Mouse (Mus musculus): ENCODE measurements at regions not wholly inside any gene's neighbourhood (a gene's known extent, or its start where the extent isn't known, plus 50 kb on each side); places are given as distances from the start of the nearest gene placed in this dataset.
"Not testable (repeated sequence)": the region's sequence is repeated elsewhere in the genome, so short reads cannot be mapped to it uniquely, and the experiment has no call there.

DNA sequence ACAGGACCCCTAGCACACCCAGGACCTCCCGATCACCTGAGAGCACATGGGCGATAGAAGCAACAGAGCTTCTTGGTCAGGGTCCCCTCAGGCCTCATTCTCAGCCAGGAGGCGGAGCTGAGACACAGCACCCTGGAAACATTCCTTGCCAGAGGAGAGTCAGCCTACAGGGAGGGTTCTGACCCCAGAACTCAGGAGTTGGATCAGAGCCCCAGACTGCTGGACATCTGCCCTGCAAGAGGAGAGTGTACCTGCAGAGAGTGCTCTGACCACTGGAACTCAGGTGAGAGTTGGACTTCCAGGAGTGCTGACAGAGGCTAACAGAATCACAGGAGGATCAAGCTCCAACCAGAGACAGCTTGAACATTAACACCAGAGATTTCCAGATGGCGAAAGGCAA lies 76.1 kb downstream of the Gpr85 start:
- not testable (repeated sequence) for H3K36me3 ChIP-seq (ENCODE audit: control insufficient read depth, insufficient read depth, low read length); H3K79me2 ChIP-seq (ENCODE audit: control insufficient read depth, insufficient read depth, low read length); H3K9ac ChIP-seq (ENCODE audit: low read depth, low read length); H3K27me3 ChIP-seq (ENCODE audit: control insufficient read depth, insufficient read depth, low read length); DNase-seq (ENCODE audit: extremely low read depth, low read depth, low spot score); H3K27ac ChIP-seq (replicated peaks; ENCODE audit: insufficient read depth, low read depth, low read length); H3K4me1 ChIP-seq (ENCODE audit: control insufficient read depth, insufficient read depth, low read length); H3K4me3 ChIP-seq (ENCODE audit: insufficient read depth, low read depth, low read length)
- WGBS = 91% methylated on average over 4 of the region's 4 CpGs

DNA sequence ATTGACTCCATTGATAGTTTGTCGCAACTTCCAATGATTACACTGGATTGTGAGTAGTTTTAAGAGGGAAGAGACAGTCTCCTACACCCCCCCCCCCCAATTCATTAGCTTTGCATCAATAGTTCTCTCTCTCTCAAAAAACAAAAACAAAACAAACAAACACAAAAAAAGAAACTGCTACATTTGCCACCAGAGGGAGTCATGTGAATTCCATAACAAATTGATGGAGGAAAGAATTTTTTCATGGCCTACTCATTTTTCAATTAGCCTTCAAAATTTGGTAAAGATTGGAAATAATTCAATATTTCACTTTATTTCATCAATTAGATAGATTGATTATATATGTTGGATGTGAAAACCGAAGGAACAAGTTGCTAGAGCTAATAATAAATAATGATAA lies 80.3 kb downstream of the Gpr85 start:
- Histone ChIP-seq H3K4me1 (ENCODE audit: control insufficient read depth, insufficient read depth, low read length) (no peaks in the 10 kb centered on the region), H3K9ac (ENCODE audit: low read depth, low read length) (no peak overlapping the region), H3K36me3 (ENCODE audit: control insufficient read depth, insufficient read depth, low read length) (no peaks in the 10 kb centered on the region), H3K27ac (replicated peaks; ENCODE audit: insufficient read depth, low read depth, low read length) (no peak overlapping the region), H3K27me3 (ENCODE audit: control insufficient read depth, insufficient read depth, low read length) (no peaks in the 10 kb centered on the region), H3K4me3 (ENCODE audit: insufficient read depth, low read depth, low read length) (no peak overlapping the region), H3K79me2 (ENCODE audit: control insufficient read depth, insufficient read depth, low read length) (no peaks in the 10 kb centered on the region)
- DNase-seq (ENCODE audit: extremely low read depth, low read depth, low spot score) = no peak
- TF ChIP-seq POLR2A (IDR thresholded peaks at IDR 0.05; ENCODE audit: extremely low read depth, insufficient read depth, low read length) = no peak
- TF ChIP-seq CTCF (IDR thresholded peaks at IDR 0.05; ENCODE audit: low read depth, low read length) = no peak
- 64% methylated on average over 2 of the region's 2 CpGs for WGBS

DNA sequence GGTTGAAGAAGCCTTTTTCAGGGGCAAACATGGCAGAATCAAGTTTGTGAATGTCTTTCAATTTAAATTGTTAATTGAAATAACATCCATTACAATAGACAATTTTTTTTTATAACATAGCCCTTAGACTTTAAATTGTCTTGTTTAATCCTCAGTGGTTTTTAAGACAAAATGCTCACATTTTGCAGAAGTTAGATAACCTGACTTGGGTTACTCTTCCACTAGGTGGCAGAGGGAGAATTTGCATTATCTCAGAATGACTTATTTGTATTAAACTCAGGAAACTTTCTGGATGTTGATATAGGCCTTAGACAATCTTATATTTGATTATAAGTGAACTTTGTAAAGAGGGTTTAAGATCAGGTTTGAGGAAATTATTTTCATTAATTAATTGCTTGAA lies 80.8 kb downstream of the Gpr85 start:
- peak; percentile 11 for DNase-seq (ENCODE audit: extremely low read depth, low read depth, low spot score)
- Histone ChIP-seq H3K4me1 (ENCODE audit: control insufficient read depth, insufficient read depth, low read length) (no peaks in the 10 kb centered on the region), H3K79me2 (ENCODE audit: control insufficient read depth, insufficient read depth, low read length) (no peaks in the 10 kb centered on the region), H3K27me3 (ENCODE audit: control insufficient read depth, insufficient read depth, low read length) (no peaks in the 10 kb centered on the region), H3K36me3 (ENCODE audit: control insufficient read depth, insufficient read depth, low read length) (no peaks in the 10 kb centered on the region), H3K27ac (replicated peaks; ENCODE audit: insufficient read depth, low read depth, low read length) (no peak overlapping the region), H3K4me3 (ENCODE audit: insufficient read depth, low read depth, low read length) (no peak overlapping the region), H3K9ac (ENCODE audit: low read depth, low read length) (no peak overlapping the region)
- TF ChIP-seq CTCF (IDR thresholded peaks at IDR 0.05; ENCODE audit: low read depth, low read length) (no peak), POLR2A (IDR thresholded peaks at IDR 0.05; ENCODE audit: extremely low read depth, insufficient read depth, low read length) (no peak)

GRCm38 (mm10) chr6:13748931-13749638 lies 71.3 kb upstream of the Bmt2 start:
- no peaks in the 10 kb centered on the region for H3K36me3 ChIP-seq (ENCODE audit: control insufficient read depth, insufficient read depth, low read length)
- no peak for TF ChIP-seq CTCF (IDR thresholded peaks at IDR 0.05; ENCODE audit: low read depth, low read length)
- TF ChIP-seq POLR2A (IDR thresholded peaks at IDR 0.05; ENCODE audit: extremely low read depth, insufficient read depth, low read length) = no peak

DNA sequence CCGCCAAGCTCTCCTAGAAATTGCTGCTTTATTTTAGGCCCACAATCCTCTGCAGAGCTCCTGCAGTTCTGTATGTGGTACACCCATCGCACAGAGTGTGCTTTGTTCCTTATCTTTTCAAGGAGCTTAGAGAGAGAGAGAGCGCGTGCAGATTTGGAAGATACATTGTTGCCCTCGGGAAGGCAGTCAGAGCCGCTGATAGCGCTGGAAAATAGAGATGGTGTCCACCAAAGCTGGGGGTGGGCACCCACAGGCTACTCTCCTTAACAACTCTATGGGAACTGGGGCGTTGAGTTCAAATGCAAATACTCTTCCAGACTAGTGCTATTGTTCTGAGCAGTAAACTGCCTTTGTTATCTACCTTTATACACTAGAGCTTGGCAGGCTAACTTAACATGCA lies 70.2 kb upstream of the Bmt2 start:
- Histone ChIP-seq H3K36me3 (ENCODE audit: control insufficient read depth, insufficient read depth, low read length) (no peaks in the 10 kb centered on the region), H3K79me2 (ENCODE audit: control insufficient read depth, insufficient read depth, low read length) (no peaks in the 10 kb centered on the region), H3K4me1 (ENCODE audit: control insufficient read depth, insufficient read depth, low read length) (no peaks in the 10 kb centered on the region), H3K27ac (replicated peaks; ENCODE audit: insufficient read depth, low read depth, low read length) (no peak overlapping the region), H3K27me3 (ENCODE audit: control insufficient read depth, insufficient read depth, low read length) (no peaks in the 10 kb centered on the region), H3K4me3 (ENCODE audit: insufficient read depth, low read depth, low read length) (no peak overlapping the region), H3K9ac (ENCODE audit: low read depth, low read length) (no peak overlapping the region)
- TF ChIP-seq CTCF (IDR thresholded peaks at IDR 0.05; ENCODE audit: low read depth, low read length) (no peak), POLR2A (IDR thresholded peaks at IDR 0.05; ENCODE audit: extremely low read depth, insufficient read depth, low read length) (no peak)
- WGBS = 40% methylated on average over 8 of the region's 8 CpGs
- DNase-seq (ENCODE audit: extremely low read depth, low read depth, low spot score) = no peak

More at GRCm38 (mm10) chr6:13748931-13749638, 71.3 kb upstream of the Bmt2 start:
- H3K4me3 ChIP-seq (ENCODE audit: insufficient read depth, low read depth, low read length) = no peak overlapping the region
- H3K79me2 ChIP-seq (ENCODE audit: control insufficient read depth, insufficient read depth, low read length) = no peaks in the 10 kb centered on the region
- 73% methylated on average over 7 of the region's 7 CpGs for WGBS
- H3K4me1 ChIP-seq (ENCODE audit: control insufficient read depth, insufficient read depth, low read length) = no peaks in the 10 kb centered on the region
- H3K9ac ChIP-seq (ENCODE audit: low read depth, low read length) = no peak overlapping the region
- no peaks in the 10 kb centered on the region for H3K27me3 ChIP-seq (ENCODE audit: control insufficient read depth, insufficient read depth, low read length)
- no peak for DNase-seq (ENCODE audit: extremely low read depth, low read depth, low spot score)
- no peak overlapping the region for H3K27ac ChIP-seq (replicated peaks; ENCODE audit: insufficient read depth, low read depth, low read length)

GRCm38 (mm10) chr6:13746577-13747482 lies 69.1 kb upstream of the Bmt2 start:
- Histone ChIP-seq H3K4me3 (ENCODE audit: insufficient read depth, low read depth, low read length) (no peak overlapping the region), H3K36me3 (ENCODE audit: control insufficient read depth, insufficient read depth, low read length) (no peaks in the 10 kb centered on the region), H3K27ac (replicated peaks; ENCODE audit: insufficient read depth, low read depth, low read length) (no peak overlapping the region), H3K9ac (ENCODE audit: low read depth, low read length) (no peak overlapping the region), H3K27me3 (ENCODE audit: control insufficient read depth, insufficient read depth, low read length) (no peaks in the 10 kb centered on the region), H3K4me1 (ENCODE audit: control insufficient read depth, insufficient read depth, low read length) (no peaks in the 10 kb centered on the region), H3K79me2 (ENCODE audit: control insufficient read depth, insufficient read depth, low read length) (no peaks in the 10 kb centered on the region)
- WGBS = 79% methylated on average over 8 of the region's 8 CpGs
- TF ChIP-seq CTCF (IDR thresholded peaks at IDR 0.05; ENCODE audit: low read depth, low read length) (no peak), POLR2A (IDR thresholded peaks at IDR 0.05; ENCODE audit: extremely low read depth, insufficient read depth, low read length) (no peak)
- no peak for DNase-seq (ENCODE audit: extremely low read depth, low read depth, low spot score)

Data from liver, adult 2 months (tissue).